Mouse (Mus musculus) embryonic facial prominence, embryonic 11.5 days (tissue): ENCODE data around the gene Mmd2. TPM values are rescaled to one million over a fixed set of nuclear protein-coding genes. Genes with fewer than 3 reads are reported as not detected.

Experiments
- ATAC-seq: fragments of 200-750 bp; cut with Nextera tagmentation; replicated peaks from 2 replicates; pipeline ENCODE4 v1.8.0; 2017; ENCODE audit warnings: low read depth; ENCODE audit not compliant: insufficient number of reproducible peaks, low FRiP score, low TSS enrichment
- DNase-seq: peaks from one replicate; pipeline ENCODE4 v3.0.0-alpha.2; 2015; ENCODE audit warnings: low spot score
- H3K27ac ChIP-seq: fragments of 300-500 bp; sonication (generic); replicated peaks from 2 replicates; pipeline ENCODE4 v1.5.1; 2014; ENCODE audit warnings: mild to moderate bottlenecking, low read depth, low read length, control low read depth
- H3K27me3 ChIP-seq: fragments of 300-500 bp; sonication (generic); 2 replicates; pipeline ENCODE4 v1.6.1; 2014; ENCODE audit warnings: mild to moderate bottlenecking, low read length, moderate library complexity, mixed read lengths; ENCODE audit not compliant: control insufficient read depth, insufficient read depth
- H3K36me3 ChIP-seq: fragments of 300-500 bp; sonication (generic); replicated peaks from 2 replicates; pipeline ENCODE4 v1.6.1; 2014; ENCODE audit warnings: low read depth, mild to moderate bottlenecking, low read length, moderate library complexity, mixed read lengths; ENCODE audit not compliant: control insufficient read depth, insufficient read depth
- H3K4me1 ChIP-seq: fragments of 300-500 bp; sonication (generic); 2 replicates; pipeline ENCODE4 v1.6.1; 2014; ENCODE audit warnings: low read length, mixed read lengths; ENCODE audit not compliant: control insufficient read depth, insufficient read depth
- H3K4me2 ChIP-seq: fragments of 300-500 bp; sonication (generic); 2 replicates; pipeline ENCODE4 v1.6.1; 2014; ENCODE audit warnings: low read depth, mild to moderate bottlenecking, control low read depth, low read length, moderate library complexity
- H3K4me3 ChIP-seq: fragments of 300-500 bp; sonication (generic); 2 replicates; pipeline ENCODE4 v1.5.1; 2014; ENCODE audit warnings: low read depth, low read length, control low read depth
- H3K9ac ChIP-seq: fragments of 300-500 bp; sonication (generic); replicated peaks from 2 replicates; pipeline ENCODE4 v1.6.1; 2014; ENCODE audit warnings: mild to moderate bottlenecking, control low read depth, low read length
- H3K9me3 ChIP-seq: fragments of 300-500 bp; sonication (generic); replicated peaks from 2 replicates; pipeline ENCODE4 v1.6.1; 2016; ENCODE audit warnings: mild to moderate bottlenecking, low read length, inconsistent platforms, mixed read lengths; ENCODE audit not compliant: control insufficient read depth
- WGBS: fragments of 180-500 bp; shearing (Covaris S2); extraction: QIAGEN DNeasy Blood & Tissue Kit; methylation state at CpG from one replicate; pipeline ENCODE4 v1.1.7; 2014; 5-methylcytosine and 5-hydroxymethylcytosine counted together
- polyA plus RNA-seq: library from polyadenylated mRNA; unstranded; fragments of >200 nt; fragmentation: Nextera tagmentation; extraction: Ambion mirVana; gene quantifications from 2 replicates; pipeline ENCODE4 v1.2.1, GENCODE M21; 2014

Gene Mmd2
- polyA plus RNA-seq, 1 experiment from 2014 or later = 3.9 TPM

DNA sequence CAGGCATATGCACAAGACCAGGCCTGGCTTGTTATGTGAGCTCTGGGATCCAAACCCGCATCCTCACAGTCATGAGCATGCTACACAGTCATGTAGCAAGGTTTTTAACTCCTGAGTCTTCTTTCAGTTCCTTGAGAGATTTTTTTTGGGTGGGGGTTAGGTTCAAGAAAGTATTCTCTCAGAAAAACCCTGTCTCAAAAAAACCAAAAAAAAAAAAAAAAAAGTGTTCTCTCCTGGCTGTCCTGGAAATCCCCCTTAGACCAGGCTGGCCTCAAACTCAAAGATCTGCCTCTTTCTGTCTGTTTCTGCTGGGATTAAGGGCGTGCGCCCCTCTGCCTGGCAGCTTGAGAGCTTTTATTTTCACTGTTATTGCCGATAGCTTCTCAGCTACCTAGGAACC is 73.2 kb downstream of the Mmd2 start:
- ATAC-seq (no peak), DNase-seq (no peak)
- Histone ChIP-seq H3K4me1 (no peaks in the 10 kb centered on the region), H3K9me3 (no peaks in the 10 kb centered on the region), H3K36me3 (no peaks in the 10 kb centered on the region), H3K4me3 (no peak overlapping the region), H3K4me2 (no peak overlapping the region), H3K27ac (no peak overlapping the region), H3K9ac (no peak overlapping the region), H3K27me3 (no peaks in the 10 kb centered on the region)
- 79% methylated on average over 4 of the region's 4 CpGs for WGBS

DNA sequence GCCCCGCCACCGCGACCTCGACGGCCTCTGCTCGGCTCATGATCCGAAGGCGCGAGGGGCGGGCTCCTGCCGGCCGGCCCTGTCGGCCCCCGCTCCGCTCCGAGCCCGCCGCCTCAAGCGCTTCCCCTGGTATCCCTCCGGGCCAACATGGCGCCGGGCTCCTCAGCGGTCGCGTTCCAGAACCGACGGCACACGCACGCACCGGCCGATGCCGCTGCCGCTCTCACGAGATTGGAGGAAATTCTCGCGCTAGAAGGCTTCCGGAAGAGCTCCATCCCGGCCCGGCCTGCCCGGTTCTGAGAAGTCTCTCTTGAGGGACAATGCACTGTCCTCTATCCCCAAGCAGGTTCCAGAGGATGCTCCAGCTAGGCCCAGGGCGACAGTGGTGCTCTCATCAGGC is 78.7 kb downstream of the Mmd2 start, which contains the start of gene Papolb:
Gene Papolb (minus strand): TSS at position 162 of the 400 bp plus-strand sequence.
- no peak within 1 kb of the TSS for H3K27ac ChIP-seq
- ATAC-seq = no peak

DNA sequence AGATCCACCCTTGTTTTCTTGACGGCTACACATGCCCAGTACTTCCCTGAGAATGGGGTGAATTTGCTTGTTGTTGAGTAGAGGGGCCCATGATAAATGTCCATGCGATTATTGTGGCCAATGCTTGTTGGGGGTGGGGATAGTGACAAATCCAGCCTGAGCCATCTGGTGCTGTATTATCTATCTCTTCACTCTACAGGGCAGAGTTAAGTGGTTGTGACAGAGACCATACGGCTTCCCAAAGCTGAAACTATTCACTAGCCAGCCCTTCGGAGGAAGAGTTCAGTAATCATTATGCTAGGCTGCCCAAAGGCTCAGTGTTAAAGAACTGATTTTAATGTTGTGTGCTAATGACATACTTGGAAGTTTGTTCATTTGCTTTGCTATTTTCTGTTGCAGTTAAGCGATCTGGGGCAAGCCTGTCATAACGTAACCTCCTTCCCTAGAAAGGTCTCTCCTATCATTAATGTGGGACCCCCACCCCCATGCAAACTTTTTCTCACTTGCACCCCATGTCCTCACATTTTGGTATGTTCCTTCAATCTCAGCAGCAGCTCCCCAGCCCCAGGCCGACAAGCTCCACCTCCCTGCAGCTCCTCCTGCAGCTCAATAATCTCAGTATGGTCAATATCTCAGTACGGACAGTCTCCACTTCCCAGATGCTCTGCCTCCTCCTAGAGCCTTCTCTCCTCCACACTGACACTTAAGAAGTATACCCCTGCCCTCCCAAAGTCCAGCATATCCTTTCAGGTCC is 83.7 kb downstream of the Mmd2 start:
- 77% methylated on average over 8 of the region's 8 CpGs for WGBS

More for the DNA sequence above, 78.7 kb downstream of the Mmd2 start, which contains the start of gene Papolb:
- Histone ChIP-seq H3K4me1 (no peaks in the 10 kb centered on the region), H3K27me3 (peaks cover 3% of the 10 kb centered on the region; the same call in 1 of the 2 replicates), H3K9me3 (no peaks in the 10 kb centered on the region), H3K4me2 (peak within 1 kb of the TSS; percentile 22; the same call in 1 of the 2 replicates), H3K36me3 (no peaks in the 10 kb centered on the region), H3K4me3 (peak within 1 kb of the TSS; percentile 20; the same call in 1 of the 2 replicates), H3K9ac (peak within 1 kb of the TSS; percentile 29)
- WGBS = 31% methylated on average over 40 of the region's 41 CpGs
- DNase-seq = no peak

GRCm38 (mm10) chr5:142521195-142521866 is 87.3 kb downstream of the Mmd2 start:
- no peaks in the 10 kb centered on the region for H3K9me3 ChIP-seq
- no peak overlapping the region for H3K9ac ChIP-seq
- H3K36me3 ChIP-seq = no peaks in the 10 kb centered on the region
- H3K4me2 ChIP-seq = no peak overlapping the region
- ATAC-seq (no peak), DNase-seq (no peak)
- WGBS = 83% methylated on average over 11 of the region's 11 CpGs
- no peak overlapping the region for H3K27ac ChIP-seq
- no peaks in the 10 kb centered on the region for H3K4me1 ChIP-seq
- no peak overlapping the region for H3K4me3 ChIP-seq
- no peaks in the 10 kb centered on the region for H3K27me3 ChIP-seq

More for the DNA sequence above, 83.7 kb downstream of the Mmd2 start:
- ATAC-seq (no peak), DNase-seq (no peak)
- Histone ChIP-seq H3K27me3 (no peaks in the 10 kb centered on the region; the same call in 1 of the 2 replicates), H3K36me3 (no peaks in the 10 kb centered on the region), H3K4me3 (no peak overlapping the region), H3K9me3 (no peaks in the 10 kb centered on the region), H3K9ac (no peak overlapping the region), H3K4me1 (no peaks in the 10 kb centered on the region), H3K27ac (no peak overlapping the region), H3K4me2 (no peak overlapping the region)

DNA sequence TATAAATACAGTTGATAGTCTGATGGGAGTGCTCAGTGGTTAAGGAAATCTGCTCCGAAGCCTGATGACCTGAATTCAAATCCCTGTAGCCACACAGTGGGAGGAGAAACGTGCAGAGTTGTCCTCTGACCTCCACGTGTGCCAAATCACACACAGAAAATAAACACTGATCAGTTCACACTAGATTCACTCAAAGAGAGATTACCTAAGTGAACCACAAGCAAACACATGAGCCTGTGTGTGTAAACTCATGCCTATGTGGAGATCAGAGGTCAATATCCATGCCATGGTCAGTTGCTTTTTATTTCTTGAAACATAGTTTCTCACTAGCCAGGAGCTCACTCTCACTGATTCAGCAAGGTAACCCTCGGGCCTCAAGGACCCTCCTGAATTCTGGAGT is 88.2 kb downstream of the Mmd2 start:
- H3K4me1 ChIP-seq = no peaks in the 10 kb centered on the region
- H3K9ac ChIP-seq = no peak overlapping the region
- DNase-seq = no peak
- H3K4me3 ChIP-seq = no peak overlapping the region
- 82% methylated on average over 4 of the region's 4 CpGs for WGBS
- no peak overlapping the region for H3K27ac ChIP-seq
- ATAC-seq = no peak
- no peaks in the 10 kb centered on the region for H3K27me3 ChIP-seq
- no peaks in the 10 kb centered on the region for H3K9me3 ChIP-seq
- H3K4me2 ChIP-seq = no peak overlapping the region
- H3K36me3 ChIP-seq = no peaks in the 10 kb centered on the region

- Histone ChIP-seq H3K4me1 (no peaks in the 10 kb centered on the region), H3K9ac (no peak overlapping the region), H3K9me3 (no peaks in the 10 kb centered on the region), H3K36me3 (no peaks in the 10 kb centered on the region), H3K27me3 (no peaks in the 10 kb centered on the region), H3K27ac (no peak overlapping the region), H3K4me3 (no peak overlapping the region), H3K4me2 (no peak overlapping the region)
- 64% methylated on average over 6 of the region's 6 CpGs for WGBS
- no peak for DNase-seq
- no peak for ATAC-seq
Observed at GRCm38 (mm10) chr5:142518973-142519372, 89.6 kb downstream of the Mmd2 start.

Other genes starting within 250 kb of the Mmd2 start
- 2.9 and 3.4 TPM in 2 replicates for gene Foxk1, start 207.3 kb downstream of the Mmd2 start, polyA plus RNA-seq
- gene Ap5z1, start 144.9 kb downstream of the Mmd2 start, polyA plus RNA-seq = 5.5 and 8.0 TPM in 2 replicates
- gene Papolb, start 78.7 kb downstream of the Mmd2 start, polyA plus RNA-seq = 0.21 and 0.26 TPM in 2 replicates
- gene Radil, start 57.7 kb downstream of the Mmd2 start, polyA plus RNA-seq = 1.9 and 2.4 TPM in 2 replicates
- 61.2 and 62.4 TPM in 2 replicates for gene Wipi2, start 18.9 kb upstream of the Mmd2 start, polyA plus RNA-seq
- gene Slc29a4, start 83.7 kb upstream of the Mmd2 start, polyA plus RNA-seq = 9.5 and 14.4 TPM in 2 replicates
- 26.4 and 31.0 TPM in 2 replicates for gene Tnrc18, start 208.9 kb upstream of the Mmd2 start, polyA plus RNA-seq